Mouse (Mus musculus) kidney, adult 2 months (tissue): ENCODE measurements around the gene Lhb.

Experiments
- CTCF ChIP-seq: fragments of 200-500 bp; conservative IDR thresholded peaks from 2 replicates; pipeline ENCODE4 v1.5.1; 2011; ENCODE audit warnings: low read depth, mild to moderate bottlenecking, control low read depth, low read length, moderate library complexity, mixed read lengths; ENCODE audit not compliant: insufficient read depth, insufficient read length
- POLR2A ChIP-seq: fragments of 200-500 bp; IDR thresholded peaks from one replicate; pipeline ENCODE4 v1.6.1; 2011; ENCODE audit warnings: low read depth, low read length, control low read depth

GRCm38 (mm10) chr7:45386077-45386476 lies 34.5 kb upstream of the Lhb start:
- 0 out of 2 replicates have a peak, but pooled peaks have one; percentile 11 for TF ChIP-seq CTCF
- no peak for TF ChIP-seq POLR2A
